Mouse (Mus musculus) limb, embryonic 11.5 days (tissue): ENCODE data around the gene Grm3. TPM values are rescaled to one million over a fixed set of nuclear protein-coding genes. Genes with fewer than 3 reads are reported as not detected.

ENCODE experiments used
- ATAC-seq: fragments of 200-750 bp; cut with Nextera tagmentation; 2 replicates; pipeline ENCODE4 v1.8.0; 2017; ENCODE audit warnings: low read depth; ENCODE audit not compliant: insufficient number of reproducible peaks, low FRiP score, low TSS enrichment
- DNase-seq: peaks from one replicate; pipeline ENCODE4 v3.0.0-alpha.2; 2015; ENCODE audit warnings: low spot score
- H3K27ac ChIP-seq: fragments of 300-500 bp; sonication (generic); replicated peaks from 2 replicates; pipeline ENCODE4 v1.5.1; 2014; ENCODE audit warnings: low read depth, mild to moderate bottlenecking, low read length
- H3K27me3 ChIP-seq: fragments of 300-500 bp; sonication (generic); 2 replicates; pipeline ENCODE4 v1.6.1; 2014; ENCODE audit warnings: mild to moderate bottlenecking, low read length, mixed read lengths; ENCODE audit not compliant: control insufficient read depth, insufficient read depth
- H3K36me3 ChIP-seq: fragments of 300-500 bp; sonication (generic); 2 replicates; pipeline ENCODE4 v1.6.1; 2014; ENCODE audit warnings: mild to moderate bottlenecking, low read length, moderate library complexity, mixed read lengths; ENCODE audit not compliant: control insufficient read depth, insufficient read depth
- H3K4me1 ChIP-seq: fragments of 300-500 bp; sonication (generic); 2 replicates; pipeline ENCODE4 v1.6.1; 2014; ENCODE audit warnings: low read length, mixed read lengths; ENCODE audit not compliant: control insufficient read depth, insufficient read depth
- H3K4me2 ChIP-seq: fragments of 300-500 bp; sonication (generic); 2 replicates; pipeline ENCODE4 v1.6.1; 2014; ENCODE audit warnings: low read depth, mild to moderate bottlenecking, moderate library complexity; ENCODE audit not compliant: severe bottlenecking
- H3K4me3 ChIP-seq: fragments of 300-500 bp; sonication (generic); 2 replicates; pipeline ENCODE4 v1.5.1; 2014; ENCODE audit warnings: low read depth, low read length
- H3K9ac ChIP-seq: fragments of 300-500 bp; sonication (generic); 2 replicates; pipeline ENCODE4 v1.6.1; 2014; ENCODE audit warnings: mild to moderate bottlenecking, low read length
- H3K9me3 ChIP-seq: fragments of 300-500 bp; sonication (generic); 2 replicates; pipeline ENCODE4 v1.6.1; 2016; ENCODE audit warnings: low read length; ENCODE audit not compliant: control insufficient read depth
- WGBS: fragments of 180-500 bp; shearing (Covaris S2); extraction: QIAGEN DNeasy Blood & Tissue Kit; methylation state at CpG from one replicate; pipeline ENCODE4 v1.1.7; 2014; 5-methylcytosine and 5-hydroxymethylcytosine counted together
- polyA plus RNA-seq: library from polyadenylated mRNA; unstranded; fragments of >200 nt; fragmentation: Nextera tagmentation; extraction: Ambion mirVana; gene quantifications from 2 replicates; pipeline ENCODE4 v1.2.1, GENCODE M21; 2014

The Grm3 gene
- polyA plus RNA-seq, 1 experiment from 2014 or later: not detected

DNA sequence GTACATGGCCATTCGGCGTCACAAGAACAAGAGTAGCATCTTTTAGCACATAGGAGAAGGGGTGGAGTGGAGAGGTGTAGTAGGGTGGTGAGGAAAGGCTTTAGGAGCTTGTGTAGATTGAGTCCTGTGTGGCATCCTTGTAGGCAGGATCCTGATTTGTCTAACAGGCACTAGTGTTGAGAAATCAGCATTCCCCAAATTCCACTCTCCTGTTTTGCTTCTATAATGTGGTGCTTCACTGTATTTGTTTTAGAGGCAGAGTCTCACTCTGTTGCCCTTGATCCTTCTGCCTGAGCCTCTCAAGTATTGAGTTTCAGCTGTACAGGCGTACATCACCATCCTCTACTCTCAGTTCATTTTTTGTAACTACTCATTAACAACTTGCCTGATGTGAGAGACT is 247.4 kb downstream of the Grm3 start:
- ATAC-seq: no peak
- no peak for DNase-seq
- WGBS: 83% methylated on average over 3 of the region's 3 CpGs

DNA sequence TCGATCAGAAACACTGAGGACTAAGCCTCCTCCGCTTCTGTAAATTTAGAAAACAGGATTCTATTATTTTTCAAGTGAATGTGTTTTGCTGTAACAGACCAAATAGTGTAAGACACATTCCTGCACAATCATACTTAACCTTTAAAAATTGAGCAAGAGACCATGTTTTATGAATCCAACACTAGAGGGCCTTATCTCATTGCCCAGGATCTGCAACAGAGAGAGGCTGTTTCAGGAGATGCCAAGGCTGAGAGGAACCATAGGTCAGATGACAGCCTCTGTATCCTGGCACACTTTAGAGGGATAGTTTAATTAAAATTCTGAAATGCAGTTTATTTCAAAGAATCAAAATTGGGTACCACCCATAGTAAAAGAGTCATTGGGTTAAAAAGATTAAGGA is 271.7 kb downstream of the Grm3 start:
- no peaks in the 10 kb centered on the region for H3K4me1 ChIP-seq
- H3K27me3 ChIP-seq: no peaks in the 10 kb centered on the region
- no peaks in the 10 kb centered on the region for H3K36me3 ChIP-seq
- no peak overlapping the region for H3K4me2 ChIP-seq
- no peaks in the 10 kb centered on the region for H3K9me3 ChIP-seq
- 92% methylated on average over 2 of the region's 2 CpGs for WGBS
- no peak overlapping the region for H3K4me3 ChIP-seq
- DNase-seq (no peak), ATAC-seq (no peak)
- no peak overlapping the region for H3K9ac ChIP-seq
- H3K27ac ChIP-seq: no peak overlapping the region

More for the DNA sequence above, 247.4 kb downstream of the Grm3 start:
- H3K4me3 ChIP-seq: no peak overlapping the region
- no peaks in the 10 kb centered on the region for H3K9me3 ChIP-seq
- H3K27me3 ChIP-seq: no peaks in the 10 kb centered on the region
- no peaks in the 10 kb centered on the region for H3K4me1 ChIP-seq
- H3K4me2 ChIP-seq: no peak overlapping the region
- H3K9ac ChIP-seq: no peak overlapping the region
- no peaks in the 10 kb centered on the region for H3K36me3 ChIP-seq
- H3K27ac ChIP-seq: no peak overlapping the region

DNA sequence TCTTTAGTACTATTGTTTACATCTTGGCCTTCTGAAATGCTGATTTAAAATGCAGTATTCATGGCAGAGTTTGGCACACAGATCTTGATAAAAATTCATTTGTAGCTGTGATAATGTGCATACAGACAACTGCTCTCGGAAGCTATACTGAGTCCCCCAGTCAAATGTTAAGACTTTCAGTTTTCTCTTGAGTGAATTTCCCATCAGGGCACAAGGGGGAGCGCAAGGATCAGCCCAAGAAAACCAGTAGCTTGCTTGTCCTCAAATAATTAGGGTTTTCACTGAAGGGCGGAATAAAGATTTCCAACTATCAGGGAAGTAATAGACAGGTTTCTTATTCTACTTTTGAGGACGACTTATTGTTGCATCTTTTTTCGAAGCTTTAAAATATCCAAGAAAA is 275.4 kb downstream of the Grm3 start:
- H3K4me1 ChIP-seq: no peaks in the 10 kb centered on the region

DNA sequence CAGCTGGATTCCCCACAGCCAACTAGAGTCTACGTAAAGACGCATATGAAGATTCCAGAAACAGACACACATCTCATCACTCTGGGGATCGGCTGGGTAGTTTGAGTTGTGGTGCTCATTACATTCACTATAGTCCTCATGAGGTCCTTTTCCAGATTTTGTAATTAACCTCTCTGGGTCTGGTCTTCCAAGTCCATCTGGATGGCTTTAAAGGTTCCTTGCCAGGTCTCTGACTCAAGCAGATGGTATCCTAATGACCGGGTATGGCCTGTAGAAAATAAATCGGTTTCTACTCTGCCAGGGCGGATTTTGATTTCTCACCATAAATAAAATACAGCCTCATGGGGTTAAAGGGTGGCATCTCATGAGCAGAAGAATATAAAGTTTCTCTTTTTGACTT is 276.0 kb downstream of the Grm3 start:
- H3K27me3 ChIP-seq: no peaks in the 10 kb centered on the region
- DNase-seq (no peak), ATAC-seq (no peak)
- H3K4me2 ChIP-seq: no peak overlapping the region
- no peaks in the 10 kb centered on the region for H3K36me3 ChIP-seq
- no peaks in the 10 kb centered on the region for H3K4me1 ChIP-seq
- H3K9me3 ChIP-seq: no peaks in the 10 kb centered on the region
- H3K4me3 ChIP-seq: no peak overlapping the region
- no peak overlapping the region for H3K9ac ChIP-seq
- WGBS: 89% methylated on average over 6 of the region's 6 CpGs
- H3K27ac ChIP-seq: no peak overlapping the region

More for the DNA sequence above, 275.4 kb downstream of the Grm3 start:
- H3K4me2 ChIP-seq: no peak overlapping the region
- no peak for DNase-seq
- no peak overlapping the region for H3K9ac ChIP-seq
- H3K36me3 ChIP-seq: no peaks in the 10 kb centered on the region
- no peak overlapping the region for H3K4me3 ChIP-seq
- no peaks in the 10 kb centered on the region for H3K9me3 ChIP-seq
- no peak for ATAC-seq
- 72% methylated on average over 5 of the region's 5 CpGs for WGBS
- no peak overlapping the region for H3K27ac ChIP-seq
- H3K27me3 ChIP-seq: no peaks in the 10 kb centered on the region

GRCm38 (mm10) chr5:9446146-9446545 is 278.8 kb downstream of the Grm3 start:
- peak; percentile 67 for DNase-seq
- no peak overlapping the region for H3K4me2 ChIP-seq
- no peak overlapping the region for H3K27ac ChIP-seq
- no peak overlapping the region for H3K4me3 ChIP-seq
- no peaks in the 10 kb centered on the region for H3K27me3 ChIP-seq
- no peaks in the 10 kb centered on the region for H3K4me1 ChIP-seq
- no peaks in the 10 kb centered on the region for H3K36me3 ChIP-seq
- 3% methylated on average over 1 of the region's 1 CpGs for WGBS
- no peak for ATAC-seq
- H3K9me3 ChIP-seq: no peaks in the 10 kb centered on the region
- H3K9ac ChIP-seq: no peak overlapping the region
